ENCODE assay signal across 18 mouse cellular contexts in the genomic region with DNA sequence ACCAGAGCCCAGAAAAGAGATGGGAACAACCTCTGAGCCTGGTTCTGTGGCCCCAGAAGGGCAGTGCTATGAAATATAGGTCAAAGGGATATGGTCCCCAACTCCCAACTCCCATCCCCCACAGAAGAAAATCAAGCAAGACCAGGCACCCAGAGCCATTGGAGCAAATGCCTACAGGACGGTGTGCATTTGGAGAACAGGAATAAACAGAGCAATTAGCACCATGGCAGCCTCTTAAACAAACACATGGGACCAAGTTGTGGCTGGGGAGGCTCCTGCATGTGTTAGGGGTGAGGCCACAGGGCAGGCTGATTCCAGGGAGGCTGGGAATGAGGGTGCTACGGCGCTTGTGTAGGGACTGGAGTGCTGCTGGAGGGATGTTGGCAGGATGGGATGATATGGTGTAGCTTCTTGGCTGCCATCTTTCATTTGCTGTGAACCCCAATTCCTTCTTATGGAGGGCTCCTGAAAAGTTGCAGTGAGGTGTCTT. TPM values are rescaled to one million over a fixed set of nuclear protein-coding genes. Genes with fewer than 3 reads are reported as not detected.
DNase-seq lines count a peak whose midpoint lies in the region; ATAC-seq and TF ChIP-seq lines count a peak whose summit lies in the region.
"Had no signal": no experiment of that assay in that cellular context is flagged by ENCODE, and none has a peak within 500 bp of the region (broad histone marks: within the 10 kb centered on the region; RNA-seq: fewer than 3 reads in every experiment).

No protein-coding gene starts in this region.

- peak; percentile 80 for DNase-seq in heart, adult 11 months
- no peak for DNase-seq in heart, postnatal 25 days (ENCODE audit: low spot score)
- no peak for DNase-seq in stomach, postnatal 0 days (ENCODE audit: low spot score)
- no peak for DNase-seq in ovary, postnatal 10 days (ENCODE audit: low spot score)
- DNase-seq in lung, adult 2 months = no peak
- no peak for DNase-seq in ovary, postnatal 14 days (ENCODE audit: low spot score)
- DNase-seq: adrenal gland, postnatal 36 days; B cell, adult 2 months; cerebellum, adult 11 months; gastrocnemius, postnatal 14 days; kidney, adult 11 months; thymus, adult 18-20 months had no signal

- intact Hi-C loops in heart, postnatal 25 days (cut with DNase I) = no loop called here

- TF ChIP-seq POLR2A in lung, adult 2 months (IDR thresholded peaks at IDR 0.05; ENCODE audit: borderline replicate concordance, extremely low read depth, low read depth, low read length) = no peak

- TF ChIP-seq CTCF in stomach, postnatal 0 days (IDR thresholded peaks at IDR 0.05; ENCODE audit: low read depth) = no peak
- TF ChIP-seq CTCF in lung, adult 2 months (IDR thresholded peaks at IDR 0.05; ENCODE audit: insufficient read depth, low read length) = no peak

- no peak overlapping the region for H3K27ac ChIP-seq in stomach, embryonic 14.5 days (ENCODE audit: low read length)
- no peak overlapping the region for H3K27ac ChIP-seq in stomach, postnatal 0 days (replicated peaks)
- peak overlapping the region; percentile 92 for H3K27ac ChIP-seq in midbrain, embryonic 13.5 days
- H3K27ac ChIP-seq: macrophage had no signal

- no peaks in the 10 kb centered on the region for H3K9me3 ChIP-seq in stomach, embryonic 14.5 days (ENCODE audit: control insufficient read depth, low read depth, low read length)
- H3K9me3 ChIP-seq in stomach, postnatal 0 days (ENCODE audit: control insufficient read depth, low read length) = no peaks in the 10 kb centered on the region
- no peaks in the 10 kb centered on the region for H3K9me3 ChIP-seq in midbrain, embryonic 13.5 days
- H3K9me3 ChIP-seq: G1E had no signal

- peaks cover 13% of the 10 kb centered on the region; the same call in 1 of the 2 replicates for H3K4me1 ChIP-seq in stomach, embryonic 14.5 days (ENCODE audit: control insufficient read depth, insufficient read depth, low read length)
- H3K4me1 ChIP-seq in stomach, postnatal 0 days (replicated peaks; ENCODE audit: control insufficient read depth, insufficient read depth) = no peaks in the 10 kb centered on the region
- peaks cover 51% of the 10 kb centered on the region for H3K4me1 ChIP-seq in midbrain, embryonic 13.5 days (replicated peaks)
- no peaks in the 10 kb centered on the region for H3K4me1 ChIP-seq in lung, adult 2 months (ENCODE audit: control insufficient read depth, insufficient read depth, low read length)

- no peak overlapping the region for H3K4me3 ChIP-seq in stomach, embryonic 14.5 days (ENCODE audit: low read depth, low read length)
- H3K4me3 ChIP-seq in stomach, postnatal 0 days (ENCODE audit: low read depth, low read length) = no peak overlapping the region
- H3K4me3 ChIP-seq in midbrain, embryonic 13.5 days (replicated peaks) = no peak overlapping the region
- no peak overlapping the region for H3K4me3 ChIP-seq in lung, adult 2 months (replicated peaks; ENCODE audit: extremely low read depth, low read depth, low read length)
- H3K4me3 ChIP-seq: erythroblast, embryonic 14.5 days; myocyte had no signal

- H3K4me2 ChIP-seq in stomach, embryonic 14.5 days (replicated peaks; ENCODE audit: low read depth, low read length) = no peak overlapping the region
- no peak overlapping the region for H3K4me2 ChIP-seq in stomach, postnatal 0 days (replicated peaks; ENCODE audit: low read depth)
- H3K4me2 ChIP-seq in midbrain, embryonic 13.5 days (replicated peaks) = peak overlapping the region; percentile 34

- no peak for TF ChIP-seq EP300 in stomach, postnatal 0 days (optimal IDR thresholded peaks at IDR 0.05)

- no peaks in the 10 kb centered on the region for H3K36me3 ChIP-seq in stomach, embryonic 14.5 days (ENCODE audit: control insufficient read depth, insufficient read depth, low read length)
- H3K36me3 ChIP-seq in stomach, postnatal 0 days (ENCODE audit: control insufficient read depth, insufficient read depth, low read length) = no peaks in the 10 kb centered on the region
- no peaks in the 10 kb centered on the region for H3K36me3 ChIP-seq in midbrain, embryonic 13.5 days
- H3K36me3 ChIP-seq: G1E had no signal

- no peak overlapping the region for H3K9ac ChIP-seq in stomach, embryonic 14.5 days (replicated peaks; ENCODE audit: low read depth, low read length)
- H3K9ac ChIP-seq in stomach, postnatal 0 days (ENCODE audit: low read length) = no peak overlapping the region
- H3K9ac ChIP-seq in midbrain, embryonic 13.5 days (replicated peaks) = no peak overlapping the region

- ATAC-seq in stomach, embryonic 14.5 days (ENCODE audit: insufficient number of reproducible peaks, insufficient read depth, low FRiP score, low read depth) = 0 out of 2 replicates have a peak, but pooled peaks have one; percentile 10
- ATAC-seq in stomach, postnatal 0 days (ENCODE audit: low FRiP score, low TSS enrichment) = no peak
- no peak for ATAC-seq in midbrain, embryonic 13.5 days

- WGBS in stomach, embryonic 14.5 days = 45% methylated on average over 3 of the region's 3 CpGs
- 62% methylated on average over 3 of the region's 3 CpGs for WGBS in stomach, postnatal 0 days
- 43% methylated on average over 3 of the region's 3 CpGs for WGBS in midbrain, embryonic 13.5 days
- 67% methylated on average over 3 of the region's 3 CpGs for whole genome bisulfite sequencing in lung, adult 2 months

- H3K27me3 ChIP-seq in stomach, embryonic 14.5 days (ENCODE audit: control insufficient read depth, insufficient read depth, low read length) = no peaks in the 10 kb centered on the region
- no peaks in the 10 kb centered on the region for H3K27me3 ChIP-seq in stomach, postnatal 0 days (ENCODE audit: control insufficient read depth, insufficient read depth, low read length)
- peaks cover 3% of the 10 kb centered on the region; the same call in 1 of the 2 replicates for H3K27me3 ChIP-seq in midbrain, embryonic 13.5 days

RNA-seq across cellular contexts. Expression of a gene that starts 22.2 kb away (rescaled TPM):
- 1 to 10 TPM; 2.4 to 2.6 TPM for total RNA-seq in heart, postnatal 25 days (2021)
- 2.8 and 3.5 TPM in 2 replicates for polyA plus RNA-seq in stomach, embryonic 14.5 days (2014; fragmentation: Nextera tagmentation; extraction: Ambion mirVana)
- 18.8 and 22.4 TPM in 2 replicates for polyA plus RNA-seq in stomach, postnatal 0 days (2015; fragmentation: Nextera tagmentation; extraction: Ambion mirVana)
- polyA plus RNA-seq in midbrain, embryonic 13.5 days (2015; fragmentation: Nextera tagmentation; extraction: Ambion mirVana) = 95.3 and 121 TPM in 2 replicates
- polyA plus RNA-seq in lung, adult 2 months (2012; rRNA removed) = 7.5 and 8.7 TPM in 2 replicates
- total RNA-seq: G1E had no signal
- polyA plus RNA-seq: erythroblast, embryonic 14.5 days; G1E; macrophage had no signal
